Mouse (Mus musculus): ENCODE data around the gene Agbl1.

Agbl1 gene

DNA sequence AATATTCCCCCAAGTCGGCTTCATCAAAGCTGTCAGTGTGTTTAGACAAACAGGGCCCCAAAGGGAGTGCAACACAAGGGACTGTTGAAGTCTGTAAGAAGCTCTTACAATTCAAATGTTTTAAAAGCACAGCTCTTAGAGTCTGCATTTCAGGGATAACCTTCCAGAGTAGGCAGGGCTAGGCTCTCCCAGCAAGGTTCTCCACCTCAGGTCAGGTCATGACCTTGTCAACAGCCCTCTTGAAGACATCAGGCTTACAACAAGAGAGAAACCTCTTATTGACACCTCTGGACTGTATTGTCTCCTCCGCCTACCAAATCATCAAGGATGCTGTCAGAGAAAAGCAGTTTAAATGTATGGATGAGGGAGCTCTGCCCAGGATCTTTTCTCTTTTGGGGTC is 692.0 kb downstream of the Agbl1 start:
- no peak for DNase-seq (ENCODE audit: low spot score in 2 of 2)

DNA sequence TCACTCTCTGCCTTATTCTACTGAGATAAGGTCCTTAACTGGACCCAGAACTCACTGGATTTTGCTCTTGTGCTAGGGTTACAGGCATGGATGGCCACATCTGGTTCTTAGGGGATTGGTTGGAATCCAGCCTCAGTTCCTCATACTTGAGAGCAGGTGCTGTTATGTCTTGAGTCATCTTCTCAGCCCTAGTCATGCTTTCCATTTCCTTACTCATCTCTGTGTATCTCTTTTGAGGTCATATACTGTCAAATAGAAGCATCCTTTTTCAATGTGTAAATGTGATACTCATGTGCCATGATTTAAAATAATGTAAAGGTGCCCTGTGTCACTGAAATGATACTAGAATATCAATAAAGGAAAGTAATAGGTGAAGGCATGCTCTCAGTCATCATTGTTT is 705.5 kb downstream of the Agbl1 start:
- no peak for DNase-seq (ENCODE audit: low spot score in 2 of 2)

DNA sequence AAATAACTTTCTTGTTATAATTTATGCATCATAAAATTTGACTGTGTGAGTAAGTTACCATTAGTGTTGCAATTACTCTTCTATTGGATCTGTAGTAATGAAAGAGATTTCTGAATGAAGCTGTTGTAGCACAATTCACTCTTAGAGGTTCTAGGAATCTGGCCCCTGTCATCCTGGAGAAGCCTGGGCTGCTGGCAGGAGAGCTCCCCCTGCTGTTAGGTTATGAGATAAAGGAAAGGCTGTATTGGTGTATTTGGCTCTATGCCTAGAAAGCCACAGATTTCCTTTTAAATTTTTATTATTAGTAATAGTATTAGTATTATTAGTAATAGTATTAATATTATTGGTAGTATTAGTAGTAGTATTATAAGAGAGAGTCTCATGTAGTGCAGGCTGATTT is 711.8 kb downstream of the Agbl1 start:
- peak in 1 of 2 experiments; percentile 2 for DNase-seq (ENCODE audit: low spot score in 2 of 2)

DNA sequence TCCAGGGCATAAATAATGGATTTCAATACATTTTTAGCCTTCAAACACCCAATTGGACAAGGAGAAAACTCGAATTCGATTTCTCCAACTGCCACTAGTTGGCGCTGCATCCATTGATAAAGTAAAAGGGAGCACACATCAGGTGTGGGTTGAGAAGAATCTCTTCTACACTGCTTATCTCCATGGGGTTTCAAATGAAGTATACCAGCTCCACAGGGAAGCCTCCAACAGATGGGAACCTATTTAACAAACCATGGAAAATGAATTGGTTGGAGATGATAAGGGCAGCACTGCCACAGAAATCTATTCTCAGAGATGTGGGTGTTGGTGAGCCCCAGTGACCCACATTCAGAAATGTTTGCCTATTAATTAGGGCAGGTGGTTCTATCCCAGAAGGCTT is 741.6 kb downstream of the Agbl1 start:
- no peak for DNase-seq (ENCODE audit: low spot score in 2 of 2)

DNA sequence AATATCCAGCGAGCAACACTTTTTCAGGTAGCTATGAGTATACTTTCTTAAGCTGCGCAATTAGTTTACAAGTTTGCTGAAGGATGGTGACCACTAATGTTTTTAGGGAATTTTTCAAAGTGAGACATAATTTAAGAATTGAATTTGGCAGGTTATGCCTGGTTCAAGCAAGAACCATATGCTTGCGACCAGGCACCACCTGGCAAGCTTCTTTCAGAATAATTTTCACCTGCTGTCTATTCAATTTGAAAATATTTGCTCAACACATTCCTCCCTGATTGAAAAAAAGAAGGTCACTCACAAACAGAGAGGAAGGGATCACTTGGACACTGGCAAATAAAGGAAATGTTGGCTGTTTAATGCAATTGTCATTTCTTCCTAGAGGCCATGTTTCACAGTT is 779.9 kb downstream of the Agbl1 start:
- DNase-seq (ENCODE audit: low spot score in 2 of 2): no peak

DNA sequence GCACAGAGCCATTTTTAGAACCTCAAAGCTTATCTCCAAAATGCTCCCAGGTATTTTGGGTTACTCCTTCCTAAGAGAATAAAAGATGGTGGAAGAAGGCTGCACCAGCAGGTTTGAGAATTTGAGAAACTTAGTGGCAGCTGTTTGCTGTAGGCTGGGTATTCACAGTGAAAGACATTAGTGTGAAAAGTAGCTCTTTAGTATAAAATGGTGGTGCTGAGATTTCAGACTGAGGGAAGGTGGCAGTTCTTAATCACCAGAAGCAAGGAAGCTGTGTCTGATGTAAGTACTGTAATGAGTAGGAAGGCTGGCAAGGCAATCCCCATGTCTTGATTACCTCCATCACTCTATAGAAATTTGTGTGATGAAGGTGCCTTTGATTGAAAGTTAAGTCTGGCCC is 799.3 kb downstream of the Agbl1 start:
- DNase-seq (ENCODE audit: low spot score in 2 of 2): peak in 1 of 2 experiments; percentile 1

DNA sequence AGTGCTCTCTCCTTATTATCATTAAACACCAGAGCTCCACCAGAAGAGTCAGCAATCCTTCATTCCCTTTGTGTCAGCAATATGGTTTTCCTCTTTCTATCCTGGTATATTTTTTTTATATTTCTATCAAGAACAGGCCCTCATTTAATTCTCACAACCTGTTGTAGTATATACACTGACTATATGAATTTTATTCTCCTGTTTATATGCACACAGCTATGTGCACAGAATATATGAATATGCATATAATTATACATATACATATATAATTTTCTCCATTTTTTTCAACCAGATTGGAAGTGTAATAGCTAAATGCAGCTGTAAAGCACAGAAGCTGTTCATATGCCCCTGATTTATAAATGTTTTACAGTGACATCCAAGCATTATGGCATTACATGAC is 846.3 kb downstream of the Agbl1 start:
- DNase-seq (ENCODE audit: low spot score in 2 of 2): no peak

DNA sequence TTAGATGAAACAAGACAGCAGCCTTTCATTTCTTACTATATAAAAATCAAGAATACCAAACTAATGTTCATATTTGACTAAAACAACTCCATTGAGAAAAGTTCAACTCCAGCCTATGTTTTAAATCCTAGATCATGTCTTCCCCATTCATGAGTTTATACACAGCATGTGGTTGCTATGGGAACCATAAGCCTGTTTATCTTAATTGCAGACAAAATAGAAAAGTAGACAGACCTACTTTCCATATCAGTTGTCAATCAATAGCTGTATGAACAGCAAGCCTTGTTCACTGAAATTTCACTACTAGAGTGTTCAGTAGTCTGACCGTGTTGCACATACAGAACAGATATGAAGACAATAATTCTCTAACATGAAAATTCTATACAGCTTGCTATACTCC is 857.6 kb downstream of the Agbl1 start:
- DNase-seq (ENCODE audit: low spot score in 2 of 2): no peak

DNA sequence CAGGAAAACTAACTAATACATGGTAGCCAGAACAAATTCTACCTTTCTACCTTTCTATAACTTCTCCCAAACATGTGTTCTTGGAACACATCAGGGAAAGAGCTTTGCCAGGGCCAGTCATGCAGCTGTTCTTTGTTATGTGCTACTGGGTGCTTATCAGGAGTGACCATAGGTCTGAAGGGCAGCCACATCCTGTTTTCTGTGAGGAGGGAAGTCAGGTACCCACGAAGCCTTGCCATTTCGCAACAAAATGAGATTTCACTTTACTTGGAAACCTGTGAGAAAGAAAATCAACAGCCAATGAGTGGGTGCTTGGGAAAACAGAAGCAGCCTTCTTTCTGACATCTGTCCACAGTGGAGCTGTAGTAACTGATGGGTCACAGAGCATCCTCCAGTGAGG is 865.5 kb downstream of the Agbl1 start:
- no peak for DNase-seq (ENCODE audit: low spot score in 2 of 2)

DNA sequence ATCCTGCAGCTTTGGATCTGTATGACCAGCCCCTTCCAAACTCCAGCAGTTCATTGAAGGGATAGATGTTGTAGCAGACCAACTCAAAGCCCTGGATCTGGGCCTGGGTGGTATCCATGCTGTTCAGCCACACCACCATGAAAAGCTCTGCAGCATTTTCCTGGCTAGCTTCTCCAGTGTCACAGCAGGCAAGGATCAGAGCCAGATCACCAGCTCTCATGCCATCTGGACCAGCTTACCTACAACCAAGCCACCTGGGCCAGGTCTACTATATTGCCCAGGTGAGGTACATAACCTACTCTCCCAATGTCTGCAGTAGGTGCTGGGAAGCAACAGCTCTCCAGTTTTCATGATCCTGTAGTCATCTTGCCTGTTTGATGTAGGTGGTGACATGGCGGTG is 884.3 kb downstream of the Agbl1 start:
- DNase-seq (ENCODE audit: low spot score in 2 of 2): no peak

DNA sequence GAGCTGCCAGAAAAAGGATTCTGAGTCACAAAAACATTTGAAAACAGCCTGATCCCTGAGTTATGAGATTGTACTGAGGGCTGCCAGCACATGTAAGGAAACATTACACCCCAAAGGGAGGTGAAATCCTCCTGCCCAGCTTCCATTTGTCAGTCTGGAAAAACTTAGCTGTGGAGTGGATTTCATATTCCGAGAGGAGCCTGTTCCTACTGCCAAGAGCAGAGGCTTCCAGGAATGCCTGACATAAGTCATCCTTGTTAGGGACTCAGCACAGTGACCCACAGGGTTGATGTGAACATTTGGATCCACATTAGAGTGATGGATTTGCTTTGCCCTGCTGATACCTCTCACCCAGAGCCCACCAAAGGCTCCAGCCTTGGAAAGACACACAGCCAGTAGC is 899.4 kb downstream of the Agbl1 start:
- no peak for DNase-seq (ENCODE audit: low spot score in 2 of 2)

DNA sequence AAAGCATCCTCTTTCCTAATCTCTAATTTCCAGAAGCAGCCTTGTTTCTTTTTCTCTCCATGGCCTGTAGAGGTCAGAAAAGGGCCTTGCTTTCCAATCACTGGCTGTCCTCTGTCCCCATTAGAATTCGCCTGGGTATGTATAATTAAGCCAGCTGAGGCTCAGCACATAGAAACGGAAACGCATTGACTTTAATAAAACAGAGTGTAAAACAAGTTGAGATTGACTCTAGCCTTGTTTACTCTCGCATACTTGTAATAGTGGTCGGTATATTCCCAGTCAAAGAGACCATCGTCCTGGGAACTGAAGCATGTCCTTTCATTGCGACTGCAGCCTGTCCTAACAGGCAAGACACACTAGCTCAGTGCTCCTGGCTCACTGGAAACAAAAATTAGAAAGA is 902.3 kb downstream of the Agbl1 start:
- DNase-seq (ENCODE audit: low spot score in 2 of 2): no peak

DNA sequence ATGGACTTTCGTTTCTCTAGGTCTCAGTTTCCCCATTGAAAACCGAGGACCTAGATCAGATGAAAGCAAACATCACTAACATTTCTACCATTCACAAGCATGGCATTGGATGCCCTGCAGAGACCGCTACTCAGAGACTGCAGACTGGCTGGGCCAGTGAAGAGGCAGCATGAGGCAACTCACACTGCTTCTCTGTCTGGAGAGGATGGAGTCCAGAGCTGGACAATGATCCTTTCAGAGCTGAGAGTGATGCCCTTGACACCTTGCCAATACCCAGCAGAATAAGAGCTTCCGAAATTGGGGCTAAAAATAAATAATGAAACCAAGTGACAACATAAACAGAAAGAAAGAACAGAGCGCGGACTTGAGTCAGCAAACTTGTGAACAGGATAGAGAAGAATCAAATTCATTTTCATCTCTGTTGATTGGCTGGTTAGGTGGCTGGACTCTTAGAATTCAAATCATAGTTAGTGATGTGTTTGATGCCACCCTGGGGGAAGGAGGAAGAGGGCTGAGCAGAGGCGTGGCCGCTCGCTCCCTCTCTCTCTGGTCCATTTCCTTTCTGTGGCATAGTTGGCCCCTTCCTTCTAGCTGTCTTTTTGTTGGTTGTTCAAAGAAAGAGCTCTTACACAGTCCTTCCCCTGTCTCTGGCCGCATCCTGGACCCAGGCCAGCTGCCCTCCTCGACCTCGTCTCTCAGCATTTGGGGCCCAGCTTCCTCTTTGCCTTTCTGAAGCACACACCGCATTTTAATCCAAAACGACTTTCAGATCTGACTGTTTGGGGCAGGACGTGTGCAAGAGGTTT is 903.1 kb downstream of the Agbl1 start:
- DNase-seq (ENCODE audit: low spot score in 2 of 2): peak; percentile 13 to 18

DNA sequence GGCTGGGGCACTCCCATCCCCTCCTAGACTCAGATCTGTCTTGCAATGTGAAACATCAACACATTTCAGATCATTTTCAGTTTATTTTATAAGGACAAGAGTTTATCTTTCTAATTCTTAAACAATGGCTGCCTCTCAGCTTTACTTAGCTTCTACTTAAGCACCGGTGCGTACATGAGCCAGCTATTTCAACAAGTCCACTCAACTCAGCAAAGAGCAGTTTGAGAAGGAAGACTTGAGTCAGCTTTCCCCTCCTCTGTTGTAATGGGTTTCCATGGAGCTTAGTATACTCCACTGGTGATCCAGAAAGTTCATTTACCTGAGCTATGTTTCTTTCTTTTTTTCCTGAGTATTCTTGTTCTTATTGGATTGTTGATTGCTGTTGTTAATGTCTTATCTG is 905.2 kb downstream of the Agbl1 start:
- no peak for DNase-seq (ENCODE audit: low spot score in 2 of 2)

DNA sequence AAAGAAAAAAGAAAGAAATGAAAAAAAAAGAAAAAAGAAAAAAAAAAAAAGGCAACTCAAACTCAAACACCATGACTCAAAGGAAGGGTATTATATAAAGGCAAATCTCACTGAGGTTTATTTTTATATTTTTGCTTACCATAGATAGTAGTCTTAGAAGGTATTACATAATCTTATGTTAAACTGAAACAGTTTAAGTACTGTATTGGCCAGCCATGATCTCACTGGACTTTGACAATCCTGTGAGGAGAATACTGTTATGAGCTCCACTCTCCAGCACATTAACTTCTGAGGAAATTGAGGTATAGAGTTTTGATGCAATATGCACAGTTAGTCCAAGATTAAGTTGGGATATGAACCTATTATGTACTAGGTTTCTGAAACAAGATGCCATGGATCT is 909.0 kb downstream of the Agbl1 start:
- DNase-seq (ENCODE audit: low spot score in 2 of 2): no peak

DNA sequence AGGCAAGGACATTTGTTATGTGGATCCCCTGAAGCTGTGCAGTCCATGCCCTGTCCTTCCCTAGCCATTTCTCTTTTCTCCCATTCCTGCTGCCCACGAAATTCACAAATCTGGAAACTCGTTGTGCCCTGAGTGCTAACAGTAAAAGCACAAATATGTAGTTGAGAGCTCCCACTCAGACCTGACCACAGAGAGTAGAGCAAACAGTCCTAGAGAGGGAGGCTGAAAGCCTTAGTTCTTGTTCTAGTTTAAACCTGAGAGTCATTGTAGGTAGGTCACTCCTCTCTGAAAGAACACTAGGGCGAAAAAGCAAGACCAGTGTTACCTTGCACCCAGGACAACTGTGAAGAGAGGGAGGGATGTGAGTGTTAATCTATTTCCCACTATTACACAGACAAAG is 917.8 kb downstream of the Agbl1 start:
- DNase-seq (ENCODE audit: low spot score in 2 of 2): no peak

DNA sequence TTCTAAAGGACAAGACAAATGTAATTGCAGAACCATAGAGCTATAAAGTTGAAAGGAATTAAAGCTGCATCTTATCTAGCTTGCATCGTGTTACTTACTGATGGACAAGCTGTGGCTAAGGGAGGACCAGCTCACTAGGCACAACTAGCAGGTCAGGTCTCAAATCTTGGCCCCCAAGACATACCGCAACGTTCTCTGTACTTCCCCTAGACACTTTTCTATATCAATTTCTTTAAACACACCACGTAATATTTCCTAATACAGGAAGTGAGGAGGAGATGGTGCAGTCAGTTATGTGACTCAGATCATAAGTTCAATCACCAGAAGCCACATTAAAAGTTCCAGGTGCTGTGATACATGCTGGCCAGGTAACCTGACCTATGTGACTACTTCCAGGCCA is 919.1 kb downstream of the Agbl1 start:
- no peak for DNase-seq (ENCODE audit: low spot score in 2 of 2)

DNA sequence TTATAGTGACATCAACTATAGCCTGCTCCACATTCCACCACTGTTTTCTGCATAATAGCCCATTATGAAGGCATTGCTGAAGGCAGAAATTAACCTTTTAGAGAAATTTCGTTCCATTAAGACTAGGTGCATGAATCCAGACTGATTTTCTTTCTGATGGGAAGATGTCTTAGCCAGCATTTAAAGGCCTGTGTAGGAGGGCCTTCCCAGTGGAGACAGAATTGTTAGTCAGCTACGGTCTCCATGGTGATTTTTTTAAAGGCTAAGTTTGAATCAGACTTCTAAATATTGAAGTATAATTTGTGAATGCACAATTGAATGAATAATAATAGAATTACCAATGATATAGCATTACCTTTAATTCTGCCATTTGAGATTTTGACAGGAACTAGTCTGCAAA is 920.2 kb downstream of the Agbl1 start:
- DNase-seq (ENCODE audit: low spot score in 2 of 2): no peak

DNA sequence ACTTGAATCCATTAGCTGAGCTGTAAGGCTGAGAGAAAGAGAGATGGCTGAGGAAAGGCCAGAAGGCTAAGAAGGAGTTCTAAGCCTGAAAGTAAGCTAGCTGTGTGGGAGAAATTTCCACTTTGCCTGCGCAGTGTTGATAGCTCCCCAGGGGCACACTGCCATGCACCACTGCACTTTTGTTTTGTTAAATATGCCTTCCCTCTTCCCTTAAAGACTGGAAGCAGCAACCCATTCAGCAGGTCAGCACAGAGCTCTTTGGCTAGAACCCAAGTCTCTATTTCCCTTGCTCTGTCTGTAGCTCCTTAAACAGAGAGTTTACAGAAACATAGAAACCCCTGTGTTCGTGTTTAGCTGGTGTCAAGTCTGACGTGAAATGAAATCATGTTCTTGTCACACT is 922.7 kb downstream of the Agbl1 start:
- DNase-seq (ENCODE audit: low spot score in 2 of 2): no peak

DNA sequence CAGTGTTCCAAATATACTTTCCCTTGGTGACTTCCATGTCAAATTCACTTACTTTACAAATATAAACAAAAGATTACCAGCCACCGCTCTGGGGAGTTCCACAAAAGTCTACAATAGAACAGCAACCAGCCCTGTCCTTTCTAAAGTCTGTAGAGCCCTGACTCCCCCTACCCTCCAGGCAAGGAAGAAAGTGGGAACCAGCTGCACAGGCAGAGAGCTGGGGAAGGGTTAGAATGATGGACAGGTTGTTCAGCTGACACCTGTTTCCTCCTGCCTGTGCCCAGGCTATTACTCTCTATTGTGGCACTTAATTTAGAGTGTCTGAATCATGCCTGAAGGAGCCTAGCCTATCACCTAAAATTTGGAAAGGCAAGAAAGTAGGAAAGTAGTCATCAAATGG is 923.2 kb downstream of the Agbl1 start:
- DNase-seq (ENCODE audit: low spot score in 2 of 2): no peak

DNA sequence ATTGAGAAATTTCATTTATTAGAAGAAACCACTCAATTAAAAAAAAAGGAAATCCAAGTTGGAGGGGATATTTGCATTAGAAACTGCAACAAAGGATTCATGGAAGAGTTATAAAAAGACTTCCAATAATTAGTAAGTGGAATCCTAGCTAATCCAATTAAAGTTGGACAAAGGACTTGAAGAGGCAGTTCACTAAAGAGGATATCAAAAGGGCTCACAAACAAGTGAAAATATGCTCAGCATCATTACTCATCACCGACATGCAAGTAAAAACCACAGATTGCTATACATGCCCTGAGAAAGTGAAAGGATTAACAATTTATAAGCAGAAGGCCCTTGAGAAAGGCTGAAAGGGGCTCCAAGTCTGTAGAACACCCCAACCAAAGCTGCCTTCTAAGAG is 935.2 kb downstream of the Agbl1 start:
- no peak for DNase-seq (ENCODE audit: low spot score in 2 of 2)

Data from right cerebral cortex, postnatal 36 days (tissue).